Mouse (Mus musculus): ENCODE measurements around the gene Wfdc12. TPM values are rescaled to one million over a fixed set of nuclear protein-coding genes. Genes with fewer than 3 reads are reported as not detected.

Gene Wfdc12
- polyA plus RNA-seq, 1 experiment from 2014 or later, result not detected

DNA sequence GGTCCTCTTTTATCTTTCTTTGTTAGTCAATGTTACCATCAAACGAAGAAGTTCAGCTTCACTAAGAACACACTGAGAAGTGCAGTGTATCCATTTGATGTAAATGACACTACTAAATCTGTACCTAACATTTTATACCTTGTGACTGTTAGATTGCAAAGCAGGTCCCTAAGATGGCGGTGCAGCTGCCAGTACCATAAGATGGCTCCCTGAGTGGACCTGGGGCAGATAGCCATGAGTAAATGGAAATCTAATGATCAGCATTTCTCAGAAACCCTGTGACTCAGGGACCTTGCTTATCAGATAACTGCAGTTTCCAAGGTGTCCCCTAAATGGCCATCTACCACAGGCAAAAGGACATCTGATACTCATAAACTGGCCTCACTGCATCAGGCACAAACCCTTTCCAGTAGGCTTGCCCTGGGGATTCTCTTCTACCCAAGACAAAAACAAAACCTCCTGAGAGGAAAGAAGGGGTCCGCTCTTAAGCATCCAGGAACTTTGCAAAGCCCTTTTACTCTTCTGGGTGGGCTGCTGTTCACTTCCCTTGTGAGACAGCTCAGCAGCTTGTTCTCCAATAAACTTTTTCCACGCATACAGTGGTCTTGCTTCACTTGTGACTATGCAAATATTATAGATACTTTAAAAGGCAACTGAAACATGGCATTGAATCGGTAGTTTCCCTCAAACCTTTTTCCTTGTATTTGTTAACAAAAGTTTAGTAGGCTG, 5.7 kb upstream of the Wfdc12 start:
- no peak for ATAC-seq (ENCODE audit: low FRiP score, low read depth)
- no peaks in the 10 kb centered on the region for H3K4me1 ChIP-seq
- H3K9me3 ChIP-seq, result no peaks in the 10 kb centered on the region
- H3K9ac ChIP-seq (replicated peaks), result no peak overlapping the region
- H3K4me3 ChIP-seq, result no peak overlapping the region
- H3K36me3 ChIP-seq, result no peaks in the 10 kb centered on the region
- no peak overlapping the region for H3K27ac ChIP-seq (replicated peaks)
- no peak overlapping the region for H3K4me2 ChIP-seq (replicated peaks)
- WGBS, result 89% methylated on average over 5 of the region's 5 CpGs
- no peaks in the 10 kb centered on the region for H3K27me3 ChIP-seq

DNA sequence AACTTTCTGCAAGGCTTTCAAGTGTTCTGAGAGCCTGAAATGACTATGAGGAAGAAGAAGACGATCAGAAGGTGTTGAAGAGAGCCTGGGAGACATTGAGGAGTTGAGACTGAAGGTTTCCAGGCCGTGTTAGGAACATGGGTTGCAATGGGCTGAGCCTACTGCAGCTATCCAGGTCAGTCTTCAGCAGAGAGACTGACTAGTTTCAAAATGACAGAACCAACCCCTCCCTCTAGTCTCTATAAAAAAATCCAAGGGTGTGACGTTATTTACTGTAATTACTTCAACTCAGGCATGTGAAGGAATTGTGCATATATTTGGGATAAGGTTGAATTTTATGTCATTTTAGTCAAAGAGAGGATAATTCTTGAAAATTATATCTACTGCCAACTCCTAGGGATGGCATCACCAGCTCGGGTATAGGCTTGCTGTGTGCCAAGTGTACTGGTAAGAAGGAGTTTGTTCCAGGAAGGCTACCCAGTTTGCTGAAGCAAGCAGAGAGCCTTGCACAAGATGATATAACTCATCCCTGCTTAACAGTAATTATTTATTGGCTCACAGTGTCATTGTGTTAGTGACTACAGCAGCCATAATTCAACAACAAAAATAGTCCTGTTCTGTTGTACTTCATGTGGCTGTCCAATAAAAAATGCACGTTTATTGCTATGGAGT, 4.7 kb upstream of the Wfdc12 start:
- H3K4me1 ChIP-seq, result no peaks in the 10 kb centered on the region
- no peaks in the 10 kb centered on the region for H3K36me3 ChIP-seq
- no peaks in the 10 kb centered on the region for H3K27me3 ChIP-seq
- no peak for ATAC-seq (ENCODE audit: low FRiP score, low read depth)
- H3K9me3 ChIP-seq, result no peaks in the 10 kb centered on the region
- H3K9ac ChIP-seq (replicated peaks), result no peak overlapping the region
- H3K27ac ChIP-seq (replicated peaks), result no peak overlapping the region
- 84% methylated on average over 5 of the region's 5 CpGs for WGBS
- no peak overlapping the region for H3K4me3 ChIP-seq
- no peak overlapping the region for H3K4me2 ChIP-seq (replicated peaks)

GRCm38 (mm10) chr2:164192279-164192678, 1.9 kb upstream of the Wfdc12 start:
- no peak for ATAC-seq (ENCODE audit: low FRiP score, low read depth)
- Histone ChIP-seq H3K4me1 (no peaks in the 10 kb centered on the region), H3K9me3 (no peaks in the 10 kb centered on the region), H3K9ac (replicated peaks) (no peak overlapping the region), H3K4me3 (no peak overlapping the region), H3K36me3 (no peaks in the 10 kb centered on the region), H3K4me2 (replicated peaks) (no peak overlapping the region), H3K27ac (replicated peaks) (no peak overlapping the region), H3K27me3 (no peaks in the 10 kb centered on the region)

GRCm38 (mm10) chr2:164188722-164189121, 1.7 kb downstream of the Wfdc12 start:
- Histone ChIP-seq H3K36me3 (no peaks in the 10 kb centered on the region), H3K9me3 (no peaks in the 10 kb centered on the region), H3K9ac (replicated peaks) (no peak overlapping the region), H3K27me3 (0 out of 2 replicates have a peak, but pooled peaks cover 3% of the 10 kb centered on the region), H3K27ac (replicated peaks) (no peak overlapping the region), H3K4me1 (peaks cover 10% of the 10 kb centered on the region; the same call in 1 of the 2 replicates), H3K4me3 (no peak overlapping the region), H3K4me2 (replicated peaks) (no peak overlapping the region)
- 31% methylated on average over 5 of the region's 5 CpGs for WGBS
- no peak for ATAC-seq (ENCODE audit: low FRiP score, low read depth)

DNA sequence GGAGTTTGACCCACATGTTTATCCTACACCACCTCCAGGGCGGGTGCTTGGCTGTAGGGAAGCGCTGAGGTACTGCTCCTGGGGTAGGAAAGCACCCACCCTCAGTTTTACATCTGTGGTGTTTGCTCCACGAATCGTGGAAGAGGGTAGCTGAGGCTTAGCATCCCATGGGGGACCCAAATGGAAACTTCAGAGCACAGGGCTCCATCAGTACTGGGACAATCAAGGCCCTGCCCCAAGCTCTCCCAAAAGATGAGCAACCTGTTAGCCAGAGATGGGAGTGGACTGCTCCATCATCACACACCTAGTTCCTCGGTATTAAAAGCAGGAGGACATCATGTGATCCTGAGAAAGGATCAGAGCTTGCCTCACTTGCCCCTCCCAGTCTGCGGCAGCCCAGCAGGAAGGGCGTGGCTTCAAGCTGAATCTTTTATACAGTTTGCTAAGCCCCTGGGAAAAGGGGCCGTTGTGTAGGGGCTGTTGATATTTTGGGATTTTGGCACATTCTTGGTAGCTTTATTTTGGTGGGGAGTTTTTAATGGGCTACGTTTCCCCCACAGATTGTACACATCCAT, 6.2 kb downstream of the Wfdc12 start:
- H3K4me3 ChIP-seq, result no peak overlapping the region
- H3K27me3 ChIP-seq, result peaks cover 10% of the 10 kb centered on the region; the same call in 1 of the 2 replicates
- WGBS, result 38% methylated on average over 9 of the region's 9 CpGs
- peaks cover 10% of the 10 kb centered on the region; the same call in 1 of the 2 replicates for H3K4me1 ChIP-seq
- H3K27ac ChIP-seq (replicated peaks), result no peak overlapping the region
- H3K9ac ChIP-seq (replicated peaks), result no peak overlapping the region
- H3K9me3 ChIP-seq, result no peaks in the 10 kb centered on the region
- no peaks in the 10 kb centered on the region for H3K36me3 ChIP-seq
- H3K4me2 ChIP-seq (replicated peaks), result no peak overlapping the region
- ATAC-seq (ENCODE audit: low FRiP score, low read depth), result no peak

GRCm38 (mm10) chr2:164183340-164183739, 7.1 kb downstream of the Wfdc12 start:
- no peak overlapping the region for H3K4me2 ChIP-seq (replicated peaks)
- no peak overlapping the region for H3K27ac ChIP-seq (replicated peaks)
- H3K36me3 ChIP-seq, result no peaks in the 10 kb centered on the region
- no peak overlapping the region for H3K4me3 ChIP-seq
- H3K9ac ChIP-seq (replicated peaks), result no peak overlapping the region
- ATAC-seq (ENCODE audit: low FRiP score, low read depth), result no peak
- peaks cover 10% of the 10 kb centered on the region; the same call in 1 of the 2 replicates for H3K27me3 ChIP-seq
- WGBS, result 79% methylated on average over 9 of the region's 9 CpGs
- H3K4me1 ChIP-seq, result peaks cover 10% of the 10 kb centered on the region; the same call in 1 of the 2 replicates
- H3K9me3 ChIP-seq, result no peaks in the 10 kb centered on the region

GRCm38 (mm10) chr2:164182692-164183255, 7.6 kb downstream of the Wfdc12 start, which contains the start of gene Wfdc5:
TSS of gene Wfdc5 (minus strand) at chr2:164182742.
- H3K27me3 ChIP-seq, result peaks cover 12% of the 10 kb centered on the region
- no peak within 1 kb of the TSS for H3K4me2 ChIP-seq (replicated peaks)
- no peaks in the 10 kb centered on the region for H3K36me3 ChIP-seq
- ATAC-seq (ENCODE audit: low FRiP score, low read depth), result no peak
- no peak within 1 kb of the TSS for H3K27ac ChIP-seq (replicated peaks)
- H3K4me1 ChIP-seq, result peaks cover 10% of the 10 kb centered on the region; the same call in 1 of the 2 replicates
- no peak within 1 kb of the TSS for H3K4me3 ChIP-seq
- no peak within 1 kb of the TSS for H3K9ac ChIP-seq (replicated peaks)
- no peaks in the 10 kb centered on the region for H3K9me3 ChIP-seq
- WGBS, result 71% methylated on average over 7 of the region's 7 CpGs

- Histone ChIP-seq H3K4me1 (peaks cover 10% of the 10 kb centered on the region; the same call in 1 of the 2 replicates), H3K36me3 (no peaks in the 10 kb centered on the region), H3K4me2 (replicated peaks) (no peak overlapping the region), H3K4me3 (no peak overlapping the region), H3K27ac (replicated peaks) (no peak overlapping the region), H3K27me3 (peaks cover 15% of the 10 kb centered on the region), H3K9me3 (no peaks in the 10 kb centered on the region), H3K9ac (replicated peaks) (no peak overlapping the region)
- 92% methylated on average over 4 of the region's 4 CpGs for WGBS
- ATAC-seq (ENCODE audit: low FRiP score, low read depth), result no peak
Measured at GRCm38 (mm10) chr2:164180770-164181169, 9.6 kb downstream of the Wfdc12 start.

DNA sequence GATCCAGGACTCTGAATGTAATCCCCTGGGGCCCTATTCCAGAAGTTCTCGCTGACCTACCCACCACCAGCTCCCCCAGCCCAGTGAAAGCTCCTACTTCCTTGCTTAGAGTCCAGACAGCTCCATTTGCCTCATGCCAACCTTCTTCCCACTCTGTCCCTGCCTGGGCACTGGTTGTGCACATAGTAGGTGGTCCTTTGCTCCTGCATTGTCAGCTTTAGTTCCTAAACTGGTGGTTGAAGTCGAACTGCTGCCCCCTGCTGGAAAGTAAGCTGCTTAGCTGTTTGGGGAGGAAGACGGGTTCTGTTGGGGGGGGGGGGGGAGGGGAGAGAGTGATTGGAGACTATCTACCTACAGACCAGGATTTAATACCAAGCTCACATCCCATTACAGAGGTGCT, 10.3 kb downstream of the Wfdc12 start:
- no peak for ATAC-seq (ENCODE audit: low FRiP score, low read depth)
- peaks cover 15% of the 10 kb centered on the region for H3K27me3 ChIP-seq
- no peak overlapping the region for H3K27ac ChIP-seq (replicated peaks)
- H3K4me2 ChIP-seq (replicated peaks), result no peak overlapping the region
- H3K36me3 ChIP-seq, result no peaks in the 10 kb centered on the region
- H3K4me1 ChIP-seq, result peaks cover 10% of the 10 kb centered on the region; the same call in 1 of the 2 replicates
- no peaks in the 10 kb centered on the region for H3K9me3 ChIP-seq
- H3K4me3 ChIP-seq, result no peak overlapping the region
- no peak overlapping the region for H3K9ac ChIP-seq (replicated peaks)
- 41% methylated on average over 3 of the region's 3 CpGs for WGBS

DNA sequence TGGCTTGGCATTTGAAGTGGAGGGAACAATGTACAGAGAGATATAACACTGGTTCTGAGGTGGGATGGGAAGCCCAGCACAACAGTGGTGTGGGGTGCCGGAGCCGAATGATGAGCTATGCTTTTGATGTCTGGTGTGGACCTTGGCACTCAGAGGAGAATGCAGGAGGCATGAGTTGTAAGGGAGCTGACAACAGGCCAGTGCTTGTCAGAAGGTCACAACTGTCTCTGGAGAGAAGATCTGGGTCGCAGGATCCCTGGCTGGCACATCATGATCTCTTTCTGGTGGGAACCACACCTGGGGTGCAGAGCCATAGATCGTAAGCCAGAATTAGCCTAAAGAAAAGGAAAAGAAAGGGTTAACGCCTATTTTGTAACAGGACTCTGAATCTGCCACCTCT, 12.6 kb downstream of the Wfdc12 start:
- no peaks in the 10 kb centered on the region for H3K36me3 ChIP-seq
- no peak overlapping the region for H3K4me2 ChIP-seq (replicated peaks)
- WGBS, result 87% methylated on average over 5 of the region's 5 CpGs
- no peak for ATAC-seq (ENCODE audit: low FRiP score, low read depth)
- no peak overlapping the region for H3K4me3 ChIP-seq
- peaks cover 4% of the 10 kb centered on the region; the same call in 1 of the 2 replicates for H3K4me1 ChIP-seq
- peaks cover 17% of the 10 kb centered on the region; the same call in 1 of the 2 replicates for H3K27me3 ChIP-seq
- no peaks in the 10 kb centered on the region for H3K9me3 ChIP-seq
- no peak overlapping the region for H3K27ac ChIP-seq (replicated peaks)
- no peak overlapping the region for H3K9ac ChIP-seq (replicated peaks)

DNA sequence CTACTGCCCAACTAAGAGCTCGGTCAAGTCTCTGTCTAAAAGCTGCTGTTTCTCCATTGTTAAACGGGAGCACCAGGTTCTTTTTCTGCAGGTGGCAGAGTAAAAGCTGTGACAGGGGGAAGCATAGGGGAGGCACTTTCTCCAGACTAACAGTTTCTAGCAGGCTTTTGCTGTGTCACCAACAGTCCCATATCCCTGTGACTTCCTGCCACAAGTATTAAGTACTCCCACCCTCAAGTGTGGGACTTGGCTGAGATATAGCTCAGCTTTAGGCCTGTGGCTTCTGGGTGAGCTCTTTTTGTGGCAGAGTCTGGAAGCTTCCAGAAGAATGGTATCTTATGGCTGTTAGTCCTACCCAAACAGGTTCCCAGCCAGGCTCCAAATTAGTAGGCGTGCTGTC, 14.6 kb downstream of the Wfdc12 start:
- no peak overlapping the region for H3K4me3 ChIP-seq
- no peaks in the 10 kb centered on the region for H3K36me3 ChIP-seq
- peaks cover 12% of the 10 kb centered on the region for H3K4me1 ChIP-seq
- no peak overlapping the region for H3K4me2 ChIP-seq (replicated peaks)
- 77% methylated on average over 3 of the region's 3 CpGs for WGBS
- peaks cover 26% of the 10 kb centered on the region for H3K27me3 ChIP-seq
- H3K9me3 ChIP-seq, result no peaks in the 10 kb centered on the region
- no peak for ATAC-seq (ENCODE audit: low FRiP score, low read depth)
- no peak overlapping the region for H3K9ac ChIP-seq (replicated peaks)
- no peak overlapping the region for H3K27ac ChIP-seq (replicated peaks)
